Mouse (Mus musculus) embryo, embryonic 10 days (tissue): ENCODE measurements at regions not wholly inside any gene's neighbourhood (a gene's known extent, or its start where the extent isn't known, plus 50 kb on each side); places are given as distances from the start of the nearest gene placed in this dataset.

Source experiments
- DNase-seq: peaks from one replicate; pipeline ENCODE4 v3.0.0-alpha.2; 2015; ENCODE audit warnings: low spot score

DNA sequence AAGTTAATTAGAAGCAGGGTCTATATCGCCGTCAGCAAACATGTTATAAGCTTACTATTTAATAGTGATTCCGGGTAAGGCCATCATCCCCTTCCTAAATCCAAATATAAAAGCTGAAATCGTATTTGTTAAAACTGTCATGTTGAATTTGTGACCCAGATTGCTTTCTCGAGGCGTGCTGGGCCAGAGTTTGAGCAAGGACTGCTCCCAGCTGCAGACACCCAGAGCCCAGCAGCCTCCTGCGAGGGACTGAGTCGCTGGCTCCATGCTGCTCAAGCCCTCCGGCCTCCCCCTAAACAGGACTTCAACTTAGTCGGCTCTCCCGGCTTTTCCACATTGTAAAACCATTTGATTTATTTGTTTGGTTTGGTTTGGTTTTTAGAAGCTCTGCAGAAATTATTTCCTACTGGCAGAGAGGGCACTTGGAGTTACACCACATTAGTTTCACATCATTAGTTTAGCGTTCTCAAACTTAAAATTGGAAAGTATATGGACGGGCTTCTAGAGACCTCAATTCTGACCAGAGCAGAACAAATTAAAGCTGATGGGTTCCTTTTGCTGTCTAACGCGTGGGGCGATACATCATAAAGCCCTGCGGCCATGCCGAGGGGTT lies 126.4 kb upstream of the Pitx1 start:
- peak; percentile 71 for DNase-seq

DNA sequence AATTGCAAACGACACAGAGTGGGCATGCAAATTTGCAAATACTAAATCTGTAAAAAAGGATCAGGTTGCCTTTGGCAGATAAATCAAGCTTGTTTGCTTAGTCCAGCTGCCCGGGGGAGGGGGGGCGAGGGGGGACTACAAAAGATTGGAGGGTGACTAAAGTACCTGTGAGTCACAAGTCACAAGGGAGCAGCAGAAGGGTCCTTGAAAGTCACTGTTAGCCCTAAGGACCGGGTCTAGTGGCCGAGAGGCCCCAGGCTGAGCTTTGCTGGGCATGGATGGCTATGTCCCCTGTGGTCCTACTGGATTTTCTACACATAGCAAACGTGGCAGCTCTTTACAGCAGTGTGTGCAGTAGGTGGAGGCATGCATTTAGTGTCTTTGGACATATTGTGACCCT lies 118.4 kb upstream of the Pitx1 start:
- DNase-seq: no peak

DNA sequence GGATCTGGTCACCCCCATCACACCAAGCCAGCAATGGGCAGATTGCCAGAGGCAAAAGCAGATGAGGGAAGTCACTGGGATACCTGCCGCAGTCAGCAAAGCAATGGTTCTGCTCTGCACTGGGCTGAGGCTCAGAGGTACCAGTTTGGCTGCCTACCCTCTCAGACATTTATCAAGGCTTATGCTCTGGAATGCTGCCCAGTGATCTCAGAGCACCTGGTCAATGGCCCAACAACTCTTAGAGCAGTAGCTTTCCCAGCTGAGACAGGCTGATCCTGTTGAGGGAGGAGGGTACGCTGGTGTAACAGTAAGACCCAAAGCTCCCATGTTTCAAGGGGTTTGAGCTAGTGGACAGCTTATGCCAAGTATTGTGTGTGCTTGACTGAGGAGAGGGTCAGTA lies 117.4 kb upstream of the Pitx1 start:
- DNase-seq: no peak

DNA sequence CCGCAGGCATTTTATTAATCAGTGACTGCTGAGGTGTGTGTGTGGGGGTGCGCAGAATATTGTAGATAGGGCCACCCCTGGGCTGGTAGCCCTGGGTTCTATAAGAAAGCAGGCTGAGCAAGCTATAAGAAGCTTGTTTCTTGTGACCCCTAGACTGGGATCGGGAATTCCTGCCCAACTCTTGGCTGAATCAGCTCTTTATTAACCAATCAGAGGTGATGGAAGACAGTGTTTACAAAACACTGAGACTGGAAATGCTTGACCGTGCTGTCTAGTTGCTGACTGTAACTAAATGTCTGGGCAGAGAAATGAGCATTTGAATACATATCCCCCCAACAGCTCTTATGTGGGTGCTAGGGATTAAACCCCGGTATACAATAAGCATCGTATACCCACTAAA lies 114.8 kb upstream of the Pitx1 start:
- DNase-seq: no peak

- DNase-seq: no peak
Measured at GRCm38 (mm10) chr13:55948591-55948990, 112.6 kb upstream of the Pitx1 start.

DNA sequence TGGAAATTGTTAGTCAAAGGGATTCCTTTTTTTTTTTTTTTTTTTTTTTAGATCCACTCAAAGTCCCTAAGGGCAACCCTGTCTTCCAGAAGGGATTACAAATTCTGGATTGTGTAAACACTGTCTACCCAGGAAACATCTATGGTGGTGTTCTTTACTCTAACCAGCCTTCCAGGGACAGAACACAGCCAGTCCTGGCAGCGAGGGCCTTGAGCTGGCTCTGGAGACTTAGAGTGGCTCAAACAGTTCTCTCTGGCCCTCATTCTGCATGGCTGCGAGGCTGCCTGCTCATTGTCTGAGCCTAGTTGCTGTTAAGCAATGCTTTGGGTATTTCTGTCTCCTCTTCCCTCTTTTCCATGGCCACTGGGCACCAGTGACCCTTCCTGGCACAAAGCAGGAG lies 112.2 kb upstream of the Pitx1 start:
- no peak for DNase-seq

- no peak for DNase-seq
Measured at GRCm38 (mm10) chr13:55937417-55937816, 101.4 kb upstream of the Pitx1 start.

GRCm38 (mm10) chr13:55937000-55937399 lies 101.0 kb upstream of the Pitx1 start:
- no peak for DNase-seq

GRCm38 (mm10) chr13:55930637-55931036 lies 94.6 kb upstream of the Pitx1 start:
- DNase-seq: no peak

GRCm38 (mm10) chr13:55929814-55930213 lies 93.8 kb upstream of the Pitx1 start:
- no peak for DNase-seq

GRCm38 (mm10) chr13:55923505-55924136 lies 87.6 kb upstream of the Pitx1 start:
- DNase-seq: peak; percentile 80

GRCm38 (mm10) chr13:55917316-55917715 lies 81.3 kb upstream of the Pitx1 start:
- DNase-seq: no peak

GRCm38 (mm10) chr13:55912271-55912711 lies 76.3 kb upstream of the Pitx1 start:
- no peak for DNase-seq

DNA sequence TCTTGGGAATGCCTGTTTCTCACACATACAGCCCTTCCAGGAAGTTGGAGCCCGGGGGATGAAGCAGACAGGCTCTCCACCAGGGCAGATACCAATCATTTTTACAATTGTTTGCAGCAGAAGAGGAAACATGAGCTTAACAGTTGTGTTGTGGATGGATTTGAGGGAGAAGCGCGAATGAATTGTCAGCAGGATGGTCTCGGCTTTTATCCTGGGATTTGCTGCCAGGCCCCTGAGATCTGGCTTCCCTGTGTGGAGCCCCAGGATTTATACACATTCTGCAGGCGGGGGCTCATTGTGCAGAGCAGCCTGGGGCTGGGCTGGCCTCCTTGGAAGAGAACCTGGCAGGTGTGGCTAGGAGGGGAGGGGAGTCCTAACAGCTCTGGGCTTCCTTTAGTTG lies 73.9 kb upstream of the Pitx1 start:
- DNase-seq: no peak

GRCm38 (mm10) chr13:55904884-55905283 lies 68.9 kb upstream of the Pitx1 start:
- DNase-seq: no peak

GRCm38 (mm10) chr13:55902255-55902654 lies 66.3 kb upstream of the Pitx1 start:
- DNase-seq: no peak

DNA sequence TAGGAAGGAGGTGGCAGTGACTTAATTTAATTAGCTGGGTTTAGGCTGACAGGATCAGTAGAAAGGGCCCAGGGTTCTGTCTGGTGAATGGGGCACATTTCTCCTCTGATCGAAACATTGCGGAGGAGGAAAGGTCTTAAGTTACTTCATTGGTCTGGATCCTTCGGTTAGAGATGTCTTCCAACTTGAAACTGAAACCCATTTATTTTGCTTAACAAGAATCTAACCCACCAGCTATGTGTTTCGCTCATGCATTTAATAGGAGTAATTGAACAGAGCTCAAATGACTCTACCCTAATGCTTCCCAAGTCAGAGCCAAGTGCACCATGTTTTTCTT lies 64.2 kb upstream of the Pitx1 start:
- DNase-seq: no peak

DNA sequence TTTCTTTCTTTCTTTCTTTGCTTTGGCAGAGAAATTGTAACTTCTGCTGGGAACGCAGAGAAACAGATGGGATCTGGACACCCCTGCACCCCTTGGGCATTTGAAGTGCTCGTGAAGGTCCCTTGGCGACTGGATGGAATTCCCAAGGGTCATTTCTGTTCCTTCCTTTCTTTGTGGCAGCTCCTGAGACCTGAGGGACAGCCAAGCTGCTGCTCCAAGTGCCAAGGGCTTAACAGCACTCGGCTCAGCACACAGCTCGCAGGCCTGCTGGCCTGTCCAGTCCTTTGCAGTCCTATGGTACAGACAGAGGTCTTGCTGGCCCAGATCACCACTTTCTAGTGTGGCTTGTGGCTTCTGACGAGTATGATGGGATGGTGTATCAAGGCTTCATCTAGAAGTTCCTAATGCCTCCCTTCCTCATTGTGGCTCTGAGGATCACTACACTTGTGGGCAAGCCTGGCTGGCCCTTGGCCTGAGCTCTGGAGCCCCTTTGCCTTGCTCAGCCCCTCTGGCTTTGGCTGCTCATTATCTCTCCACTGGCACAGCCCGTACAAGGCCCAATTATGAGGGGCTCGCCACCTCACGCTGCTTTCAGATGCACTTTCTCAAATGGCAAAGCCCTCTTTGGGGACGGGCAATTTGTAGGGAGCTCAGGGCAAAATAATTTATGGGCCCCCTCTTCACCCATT lies 63.7 kb upstream of the Pitx1 start:
- no peak for DNase-seq

DNA sequence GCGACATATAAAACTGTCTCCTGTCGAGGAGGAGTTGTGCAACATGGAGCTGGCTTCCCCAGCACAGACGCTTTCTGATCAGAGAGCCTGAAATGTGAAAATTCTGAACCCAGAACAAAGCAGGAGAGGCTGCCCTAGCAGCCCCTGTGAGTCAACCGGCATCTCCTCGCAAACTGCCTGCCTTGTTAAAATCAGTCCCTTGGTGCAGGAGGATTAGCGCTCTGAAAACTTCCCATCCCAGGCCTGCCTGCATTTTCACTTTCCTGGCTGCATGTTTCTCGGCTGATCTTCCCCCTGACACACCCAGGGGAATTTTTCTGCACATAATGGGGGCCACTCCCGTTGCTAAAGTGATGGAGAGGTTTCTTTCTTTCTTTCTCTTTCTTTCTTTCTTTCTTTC lies 63.0 kb upstream of the Pitx1 start:
- no peak for DNase-seq

DNA sequence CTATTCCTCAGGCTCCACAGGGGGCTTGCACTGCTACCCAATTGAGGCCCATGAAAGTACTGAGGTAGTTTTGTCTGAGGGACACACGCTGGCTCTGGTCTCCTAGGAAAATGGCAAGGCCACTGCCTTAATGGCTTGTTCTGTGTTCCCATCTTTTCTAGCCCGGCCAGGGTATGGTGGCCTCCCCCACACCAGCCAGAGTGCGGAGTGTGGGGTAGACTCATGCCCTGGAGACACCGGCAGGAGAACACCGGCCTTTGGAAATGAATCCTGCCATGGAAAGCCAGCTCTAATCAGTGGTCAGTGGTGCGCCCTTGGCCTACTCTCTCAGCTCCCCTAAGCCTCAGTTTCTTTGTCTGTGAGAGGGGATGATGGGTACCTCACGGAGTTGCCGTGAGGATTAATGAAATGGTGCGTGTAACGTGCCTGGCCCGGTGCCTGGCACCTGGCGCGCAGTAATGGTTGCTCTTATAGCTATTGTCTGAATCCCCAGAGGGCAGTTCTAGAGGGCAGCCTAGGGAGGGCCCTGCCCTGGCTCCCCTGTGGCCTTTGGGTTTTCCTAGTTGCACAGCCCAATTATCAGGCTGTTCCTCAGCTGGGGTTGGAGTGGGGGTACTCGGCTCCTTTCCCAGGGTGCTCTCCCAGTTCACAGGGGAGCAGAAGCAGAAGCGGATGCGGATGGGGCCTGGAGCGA lies 62.4 kb upstream of the Pitx1 start:
- no peak for DNase-seq

DNA sequence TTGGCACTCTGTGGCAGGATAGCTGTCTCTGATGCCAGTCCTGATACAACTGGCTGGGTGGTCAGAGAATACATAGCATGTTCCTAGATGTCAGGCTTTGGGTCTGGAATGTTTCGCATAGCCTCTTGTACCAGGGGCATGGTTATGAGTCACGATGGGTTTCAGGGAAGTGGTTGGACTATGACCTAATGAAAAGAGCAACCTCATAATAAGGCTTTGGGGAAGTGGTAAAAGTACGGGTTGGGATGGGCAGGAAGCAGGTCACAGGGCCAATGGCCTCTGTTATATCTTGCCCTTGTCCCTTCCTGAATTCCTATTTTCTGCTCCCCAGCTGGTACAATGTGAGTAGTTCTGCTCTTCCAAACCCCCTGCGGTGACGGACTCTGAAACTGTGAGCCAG lies 59.5 kb upstream of the Pitx1 start:
- no peak for DNase-seq

GRCm38 (mm10) chr13:55893154-55894018 lies 57.4 kb upstream of the Pitx1 start:
- DNase-seq: no peak
